Mouse (Mus musculus): ENCODE data around the gene Prnp.

- TF ChIP-seq GATA1 (IDR thresholded peaks at IDR 0.05; ENCODE audit: borderline replicate concordance, low read length) (no peak), FLI1 (IDR thresholded peaks at IDR 0.05; ENCODE audit: low read length) (no peak)
These were observed 26.6 kb upstream of the Prnp start for GRCm38 (mm10) chr2:131883136-131883535.

Data from megakaryocyte, embryonic 14.5 days (primary cell).